Mouse (Mus musculus): ENCODE results near the gene Actr3.

Actr3 gene

GRCm38 (mm10) chr1:125435369-125436135 is at the start of gene Actr3:
Actr3 (minus strand) TSS chr1:125435727.
- DNase-seq (ENCODE audit: low read depth, low spot score) = peak; percentile 100

- no peak for DNase-seq (ENCODE audit: low read depth, low spot score)
Observed at GRCm38 (mm10) chr1:125482459-125483287, 47.1 kb upstream of the Actr3 start.

- DNase-seq (ENCODE audit: low read depth, low spot score) = no peak
Observed at GRCm38 (mm10) chr1:125481842-125482241, 46.3 kb upstream of the Actr3 start.

GRCm38 (mm10) chr1:125478588-125478987 is 43.1 kb upstream of the Actr3 start:
- no peak for DNase-seq (ENCODE audit: low read depth, low spot score)

DNA sequence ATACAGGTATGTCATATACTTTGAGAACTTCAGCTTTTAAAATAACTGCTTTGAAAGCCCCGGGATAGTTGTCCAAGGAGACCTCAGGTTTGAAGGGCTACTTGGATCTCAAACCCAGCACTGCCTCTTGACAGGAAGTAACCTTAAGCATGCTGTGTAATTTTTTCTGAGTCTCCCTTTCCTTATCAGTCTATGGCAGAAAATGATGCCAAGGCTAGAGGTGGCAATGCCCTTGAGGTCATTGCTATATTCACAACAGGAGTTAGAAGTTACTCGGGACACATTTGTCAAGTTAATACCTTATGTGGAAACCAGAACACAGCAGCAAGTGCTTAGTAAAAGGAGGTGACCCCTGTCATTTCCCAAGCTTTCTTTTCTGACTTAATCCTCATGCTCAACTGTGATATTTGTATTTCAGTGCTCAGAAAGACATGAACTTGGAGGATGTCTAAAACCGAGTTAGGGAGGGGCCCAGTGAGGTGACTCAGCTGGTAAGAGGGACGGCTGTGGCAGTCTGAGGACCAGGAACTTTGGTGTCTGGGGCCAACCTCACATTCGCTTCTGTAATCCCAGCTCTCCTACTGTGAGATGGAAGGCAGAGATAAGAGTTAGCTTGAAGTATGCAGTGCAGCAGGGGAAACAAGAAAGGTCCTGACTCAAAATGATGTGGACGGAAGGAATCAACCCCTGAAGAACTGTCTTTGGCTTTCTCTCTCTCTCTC is 40.6 kb upstream of the Actr3 start:
- peak; percentile 7 for DNase-seq (ENCODE audit: low read depth, low spot score)

GRCm38 (mm10) chr1:125473866-125474265 is 38.3 kb upstream of the Actr3 start:
- peak; percentile 46 for DNase-seq (ENCODE audit: low read depth, low spot score)

DNA sequence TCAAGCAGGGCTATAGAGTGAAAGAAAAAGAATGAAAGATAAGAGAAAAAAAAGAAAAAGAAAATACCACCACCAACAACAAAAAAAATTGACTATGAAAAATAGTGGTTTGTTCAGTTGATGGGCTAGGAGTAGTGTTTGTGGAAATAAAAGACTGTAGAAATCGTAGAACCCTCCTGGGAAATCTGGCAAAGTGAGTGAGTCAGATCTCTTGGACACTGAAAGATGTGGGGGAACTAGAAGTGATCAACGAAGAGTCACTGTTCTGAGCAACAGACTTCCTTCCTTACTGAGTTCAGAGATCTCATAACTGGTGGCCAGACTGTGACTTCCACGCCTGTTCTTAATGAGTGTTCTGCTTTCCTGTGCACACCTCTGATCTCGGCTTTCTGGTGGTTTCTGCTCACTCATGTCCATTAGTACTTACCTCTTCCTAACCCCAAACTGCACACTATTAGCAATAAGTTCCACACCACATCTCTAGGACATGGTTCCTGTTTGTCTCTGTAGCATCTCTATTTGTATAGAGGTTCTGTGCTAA is 37.7 kb upstream of the Actr3 start:
- DNase-seq (ENCODE audit: low read depth, low spot score) = peak; percentile 20

DNA sequence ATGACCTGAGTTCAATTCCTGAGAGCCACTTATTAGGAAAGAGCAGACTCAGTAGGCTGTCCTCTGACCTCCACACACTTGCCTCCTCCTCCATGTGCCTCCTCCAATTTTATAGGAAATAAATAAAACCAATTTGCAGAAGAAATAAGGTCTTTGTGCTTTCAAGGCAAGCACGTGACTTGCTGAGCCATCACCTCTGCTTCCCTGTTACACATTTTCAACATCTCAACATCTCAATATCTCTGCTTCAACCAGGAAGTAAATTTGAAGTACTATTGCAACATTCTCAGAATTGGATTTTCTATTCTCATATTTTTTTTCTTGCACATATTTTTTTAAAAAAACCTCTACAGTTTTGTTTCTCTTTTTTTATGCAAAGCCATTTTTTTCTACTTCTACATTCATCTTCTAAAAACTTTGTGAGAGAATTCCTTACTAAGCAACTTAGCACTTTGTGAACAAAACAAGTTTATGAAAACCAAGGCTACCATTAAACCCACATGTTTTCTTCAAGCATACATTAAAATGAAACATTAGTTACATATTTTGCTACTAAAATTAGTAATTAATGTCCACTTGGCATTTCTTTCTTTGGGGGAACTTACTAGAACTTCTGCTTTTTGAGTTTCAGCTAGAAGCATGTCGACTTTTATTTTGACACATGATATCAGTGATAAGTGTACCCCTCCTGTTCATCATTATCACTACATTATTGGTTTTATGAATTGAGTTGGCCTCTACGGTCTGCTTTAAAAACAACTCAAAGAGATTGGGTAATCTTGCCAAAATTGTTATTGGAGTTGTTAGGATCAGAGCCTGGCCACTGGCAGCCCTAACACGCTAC is 35.5 kb upstream of the Actr3 start:
- DNase-seq (ENCODE audit: low read depth, low spot score) = no peak

DNA sequence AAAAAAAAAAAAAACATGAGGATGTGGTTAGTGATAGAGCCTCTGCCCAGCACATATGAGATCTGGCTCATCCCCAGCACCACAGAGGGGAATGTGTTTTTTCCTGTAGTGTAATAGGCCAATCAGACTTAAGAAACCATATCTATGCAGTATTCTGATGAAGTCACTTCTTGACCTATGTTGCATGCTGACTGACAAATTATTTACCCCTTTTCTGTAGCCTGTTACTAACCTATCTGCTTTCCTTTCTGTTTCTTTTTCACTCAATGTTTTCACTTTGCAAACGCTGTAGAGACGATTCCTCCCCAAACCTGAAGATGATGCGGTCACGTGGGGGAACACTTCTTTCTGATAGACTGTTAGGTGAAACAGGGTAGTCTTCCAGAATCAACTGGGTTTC is 32.4 kb upstream of the Actr3 start:
- DNase-seq (ENCODE audit: low read depth, low spot score) = peak; percentile 83

DNA sequence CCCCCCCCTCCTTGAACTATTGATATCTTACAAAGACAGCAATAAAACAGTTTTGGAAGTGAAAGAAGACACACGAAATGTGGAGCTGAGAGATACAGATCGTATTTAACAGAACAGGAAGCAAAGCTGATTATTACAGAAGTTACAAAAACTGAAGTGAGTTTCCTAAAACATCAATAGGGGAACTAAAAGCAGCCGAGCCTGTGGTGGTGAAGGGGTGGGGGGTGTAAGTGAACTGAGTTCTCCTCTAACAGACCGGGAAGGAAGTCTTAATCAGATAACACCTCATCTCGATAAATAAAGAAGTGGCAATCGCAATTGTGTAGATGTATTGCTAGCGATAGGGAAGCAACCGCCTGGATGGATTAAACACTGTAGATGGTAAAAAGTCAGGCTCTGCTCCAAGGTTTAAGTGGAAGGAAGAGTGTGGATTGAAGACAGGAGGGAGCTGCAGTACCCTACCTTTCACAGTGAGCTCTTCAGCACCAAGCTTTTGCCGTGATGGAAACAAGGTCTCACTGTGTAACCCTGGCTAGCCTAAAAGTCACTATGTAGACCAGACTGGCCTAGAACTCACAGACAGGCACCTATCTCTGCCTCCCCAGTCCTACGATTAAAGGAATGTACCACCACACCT is 31.2 kb upstream of the Actr3 start:
- DNase-seq (ENCODE audit: low read depth, low spot score) = peak; percentile 84

DNA sequence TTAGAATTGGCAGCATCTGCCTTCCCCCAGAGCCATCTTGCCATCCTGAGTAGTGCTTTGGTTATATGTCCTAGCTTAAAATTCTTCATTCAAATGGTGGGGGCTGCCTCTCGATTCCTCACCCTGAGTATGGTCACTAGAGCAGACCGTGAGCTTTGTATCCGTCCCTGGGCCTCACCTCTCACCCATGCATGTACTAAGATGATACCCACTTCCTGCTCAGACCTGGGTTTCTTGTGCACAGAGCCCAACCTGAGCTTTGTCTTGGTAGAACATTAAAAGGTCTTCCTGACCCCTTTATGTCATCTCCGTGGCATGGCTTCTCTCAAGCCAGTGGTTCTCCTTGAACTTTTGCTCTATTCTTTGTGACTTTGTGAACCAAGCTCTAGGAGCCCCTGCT is 28.5 kb upstream of the Actr3 start:
- DNase-seq (ENCODE audit: low read depth, low spot score) = peak; percentile 28

GRCm38 (mm10) chr1:125463349-125463748 is 27.8 kb upstream of the Actr3 start:
- DNase-seq (ENCODE audit: low read depth, low spot score) = no peak

- DNase-seq (ENCODE audit: low read depth, low spot score) = no peak
Observed at GRCm38 (mm10) chr1:125462917-125463316, 27.4 kb upstream of the Actr3 start.

GRCm38 (mm10) chr1:125458531-125458930 is 23.0 kb upstream of the Actr3 start:
- DNase-seq (ENCODE audit: low read depth, low spot score) = no peak

- DNase-seq (ENCODE audit: low read depth, low spot score) = no peak
Observed at GRCm38 (mm10) chr1:125455128-125455527, 19.6 kb upstream of the Actr3 start.

DNA sequence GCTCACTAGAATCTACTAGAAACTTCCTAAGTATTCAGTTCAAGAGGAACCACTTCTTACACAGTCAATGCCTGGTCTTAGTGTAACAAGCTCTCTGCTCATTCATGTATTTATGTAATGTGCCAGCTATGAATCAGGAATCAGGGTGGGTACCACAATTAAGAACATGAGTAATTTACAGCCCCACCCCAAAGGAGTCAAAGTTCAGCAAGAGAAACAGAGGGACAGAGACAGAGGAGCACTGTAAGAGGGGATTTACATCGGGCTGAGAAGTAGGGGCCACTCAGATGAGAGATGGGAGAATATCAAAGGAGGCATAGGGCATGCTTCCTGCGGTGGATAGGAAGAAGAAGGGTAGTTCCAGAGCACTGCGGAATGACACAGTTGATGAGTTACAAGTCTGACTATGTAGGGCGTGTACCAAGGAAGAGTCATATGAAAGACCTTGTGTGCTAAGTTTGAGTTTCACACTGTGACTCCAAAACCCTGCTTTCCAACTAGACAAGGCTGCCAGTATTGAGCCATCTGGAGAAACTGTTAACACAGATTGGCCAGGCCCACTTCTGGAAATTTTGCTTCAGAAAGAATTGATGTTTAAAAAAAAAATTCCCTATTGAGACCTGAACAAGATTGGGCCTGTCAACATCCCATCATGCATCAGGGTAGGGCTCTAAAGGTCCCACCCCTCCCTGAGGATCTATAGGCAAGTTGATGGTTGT is 14.9 kb upstream of the Actr3 start:
- DNase-seq (ENCODE audit: low read depth, low spot score) = no peak

- no peak for DNase-seq (ENCODE audit: low read depth, low spot score)
Observed at GRCm38 (mm10) chr1:125447926-125448325, 12.4 kb upstream of the Actr3 start.

- DNase-seq (ENCODE audit: low read depth, low spot score) = peak; percentile 48
Observed at GRCm38 (mm10) chr1:125441679-125442078, 6.2 kb upstream of the Actr3 start.

DNA sequence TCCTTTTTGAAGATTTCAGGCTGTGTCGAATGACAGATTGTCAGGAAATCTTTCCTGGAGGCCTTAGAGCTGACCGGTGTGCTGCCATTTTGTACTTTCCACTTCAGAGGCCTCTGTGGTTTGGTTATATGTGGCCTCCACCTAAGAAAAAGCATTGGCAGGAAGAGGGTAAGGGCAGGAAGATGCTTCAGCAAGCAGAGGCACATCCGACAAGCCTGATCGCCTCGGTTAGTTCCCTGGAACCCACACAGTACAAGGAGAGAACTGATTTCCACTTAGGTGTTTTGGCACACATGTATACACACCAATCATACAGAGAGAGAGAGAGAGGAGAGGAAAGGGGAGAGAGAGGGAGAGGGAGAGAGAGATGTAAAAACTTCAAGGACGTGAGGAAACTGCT is 5.7 kb upstream of the Actr3 start:
- peak; percentile 61 for DNase-seq (ENCODE audit: low read depth, low spot score)

- no peak for DNase-seq (ENCODE audit: low read depth, low spot score)
Observed at GRCm38 (mm10) chr1:125439556-125439955, 4.0 kb upstream of the Actr3 start.

Data from CD4-positive helper T cell, adult 2 months (primary cell).